Mouse (Mus musculus) megakaryocyte, adult 5-6 weeks (primary cell): ENCODE measurements around the gene Nodal. TPM values are rescaled to one million over a fixed set of nuclear protein-coding genes. Genes with fewer than 3 reads are reported as not detected.

Experiments
- total RNA-seq, 2 experiments: library from RNA; stranded (forward) in 1 of 2; stranded (reverse) in 1 of 2; fragments of 153-499, 151-499 nt in 1 of 2; fragments of 221-1000, 200-1000 nt in 1 of 2; gene quantifications; 2 replicates each; pipeline versions ENCODE4 v1.2.3 to v1.2.4; 2015 to 2017

The Nodal gene
- total RNA-seq, 2 experiments from 2014 or later: not detected

Other genes with a start within 250 kb of the Nodal start
- gene Tbata, start 246.0 kb upstream of the Nodal start, total RNA-seq (2015): not detected in 2 replicates
- gene Tbata, start 246.0 kb upstream of the Nodal start, total RNA-seq (2017): not detected in 2 replicates
- gene Adamts14, start 144.5 kb upstream of the Nodal start, total RNA-seq (2015): 0.16 and 0.58 TPM in 2 replicates
- 0.33 and 0.61 TPM in 2 replicates for gene Adamts14, start 144.5 kb upstream of the Nodal start, total RNA-seq (2017)
- gene Prf1, start 120.1 kb upstream of the Nodal start, total RNA-seq (2015): 0.20 and 2.5 TPM in 2 replicates
- 0.88 and 1.5 TPM in 2 replicates for gene Prf1, start 120.1 kb upstream of the Nodal start, total RNA-seq (2017)
- 0.16 TPM in 1 of 2 replicates, not detected in the other for gene Pald1, start 34.4 kb upstream of the Nodal start, total RNA-seq (2015)
- 0.77 and 2.1 TPM in 2 replicates for gene Pald1, start 34.4 kb upstream of the Nodal start, total RNA-seq (2017)
- gene Eif4ebp2, start 34.7 kb downstream of the Nodal start, total RNA-seq (2015): 159 and 179 TPM in 2 replicates
- 13.0 and 17.5 TPM in 2 replicates for gene Eif4ebp2, start 34.7 kb downstream of the Nodal start, total RNA-seq (2017)
- 6.6 and 6.7 TPM in 2 replicates for gene Lrrc20, start 57.8 kb downstream of the Nodal start, total RNA-seq (2015)
- 6.9 and 7.0 TPM in 2 replicates for gene Lrrc20, start 57.8 kb downstream of the Nodal start, total RNA-seq (2017)
- gene Npffr1, start 177.5 kb downstream of the Nodal start, total RNA-seq (2015): not detected in 2 replicates
- not detected in 2 replicates for gene Npffr1, start 177.5 kb downstream of the Nodal start, total RNA-seq (2017)
- 14.1 and 27.8 TPM in 2 replicates for gene Ppa1, start 230.6 kb downstream of the Nodal start, total RNA-seq (2015)
- gene Ppa1, start 230.6 kb downstream of the Nodal start, total RNA-seq (2017): 30.9 and 31.3 TPM in 2 replicates